Mouse (Mus musculus): ENCODE data around the gene Cyp2d10.

DNA sequence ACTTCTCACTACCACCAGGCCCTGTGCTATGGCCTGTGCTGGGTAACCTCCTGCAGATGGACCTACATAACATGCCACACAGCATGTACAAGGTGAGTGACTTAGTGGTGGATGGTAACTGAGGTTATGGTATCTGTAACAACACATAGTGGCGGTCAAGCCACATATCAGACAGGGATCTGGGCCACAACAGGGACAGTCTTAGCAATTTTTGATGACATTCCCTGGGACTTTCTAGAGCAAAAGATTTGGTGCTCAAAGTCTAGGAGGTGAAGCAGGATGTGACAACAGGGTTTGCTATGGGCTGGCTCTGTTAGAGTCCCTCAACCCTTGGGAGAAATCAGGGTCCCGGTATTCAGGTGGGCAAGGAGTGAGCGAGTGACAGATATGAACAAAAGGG lies 26.6 kb upstream of the Cyp2d10 start:
- TF ChIP-seq CTCF (IDR thresholded peaks at IDR 0.05; ENCODE audit: extremely low read depth, insufficient read depth, insufficient read length, insufficient replicate concordance) (no peak), POLR2A (IDR thresholded peaks at IDR 0.05; ENCODE audit: low read depth, low read length) (no peak)

Measured in spleen, adult 2 months (tissue).